Mouse (Mus musculus) telencephalon, adult 2 months (tissue): Measurements from ENCODE around the gene Rbm47.

Experiments used
- DNase-seq: peaks from one replicate; pipeline ENCODE4 v3.0.0-alpha.2; 2011; ENCODE audit warnings: low read depth, low spot score

Gene Rbm47

GRCm38 (mm10) chr5:66165748-66166147 is 7.2 kb downstream of the Rbm47 start:
- no peak for DNase-seq

GRCm38 (mm10) chr5:66156431-66156962 is 16.4 kb downstream of the Rbm47 start:
- DNase-seq = no peak

GRCm38 (mm10) chr5:66154616-66155015 is 18.3 kb downstream of the Rbm47 start:
- DNase-seq = no peak

GRCm38 (mm10) chr5:66153486-66153885 is 19.4 kb downstream of the Rbm47 start:
- no peak for DNase-seq

GRCm38 (mm10) chr5:66151301-66152188 is 21.4 kb downstream of the Rbm47 start:
- DNase-seq = no peak

- DNase-seq = no peak
Observed at GRCm38 (mm10) chr5:66150706-66151300, 22.1 kb downstream of the Rbm47 start.

- DNase-seq = no peak
Observed at GRCm38 (mm10) chr5:66150106-66150705, 22.7 kb downstream of the Rbm47 start.

GRCm38 (mm10) chr5:66149571-66149970 is 23.3 kb downstream of the Rbm47 start:
- no peak for DNase-seq

- DNase-seq = no peak
Observed at GRCm38 (mm10) chr5:66149111-66149510, 23.8 kb downstream of the Rbm47 start.

- no peak for DNase-seq
Observed at GRCm38 (mm10) chr5:66147313-66147712, 25.6 kb downstream of the Rbm47 start.

- no peak for DNase-seq
Observed at GRCm38 (mm10) chr5:66145583-66145982, 27.3 kb downstream of the Rbm47 start.

- DNase-seq = no peak
Observed at GRCm38 (mm10) chr5:66143093-66144032, 29.6 kb downstream of the Rbm47 start.

- no peak for DNase-seq
Observed at GRCm38 (mm10) chr5:66141474-66141873, 31.4 kb downstream of the Rbm47 start.

- no peak for DNase-seq
Observed at GRCm38 (mm10) chr5:66139634-66140295, 33.2 kb downstream of the Rbm47 start.

GRCm38 (mm10) chr5:66139171-66139570 is 33.7 kb downstream of the Rbm47 start:
- no peak for DNase-seq

- DNase-seq = no peak
Observed at GRCm38 (mm10) chr5:66138597-66138996, 34.3 kb downstream of the Rbm47 start.

GRCm38 (mm10) chr5:66137250-66137649 is 35.7 kb downstream of the Rbm47 start:
- peak; percentile 27 for DNase-seq

- no peak for DNase-seq
Observed at GRCm38 (mm10) chr5:66135853-66136210, 37.1 kb downstream of the Rbm47 start.

GRCm38 (mm10) chr5:66135161-66135852 is 37.6 kb downstream of the Rbm47 start:
- no peak for DNase-seq

GRCm38 (mm10) chr5:66134578-66134977 is 38.3 kb downstream of the Rbm47 start:
- no peak for DNase-seq
